Mouse (Mus musculus): ENCODE results near the gene Mecom.

DNA sequence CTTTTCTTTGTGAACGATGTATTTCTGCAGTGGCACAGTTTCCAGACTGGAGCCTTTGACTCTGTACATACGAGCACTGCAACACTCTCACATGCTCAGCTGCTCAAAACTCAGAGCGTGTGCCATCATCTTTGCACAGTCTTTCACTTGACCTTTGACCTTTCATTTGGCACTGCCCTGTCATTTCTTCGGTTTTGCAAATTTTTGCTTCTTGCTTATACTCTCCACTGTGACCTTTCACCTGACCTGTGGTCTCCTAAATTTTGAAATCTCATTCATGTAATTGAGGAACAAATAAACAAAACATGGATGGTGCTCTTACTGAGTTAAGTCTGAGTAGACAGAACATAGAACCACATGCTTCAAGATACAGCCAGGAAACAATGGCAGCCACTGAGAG, 446.7 kb downstream of the Mecom start:
- TF ChIP-seq CTCF (IDR thresholded peaks at IDR 0.05; ENCODE audit: control insufficient read depth, insufficient read depth, insufficient replicate concordance, low read depth, low read length) (no peak), POLR2A (IDR thresholded peaks at IDR 0.05; ENCODE audit: control insufficient read depth, low read depth, low read length) (no peak)
